Mouse (Mus musculus) hindbrain, embryonic 10.5 days (tissue): ENCODE results near the gene Mdn1. TPM values are rescaled to one million over a fixed set of nuclear protein-coding genes. Genes with fewer than 3 reads are reported as not detected.

Experiments
- DNase-seq: peaks from one replicate; pipeline ENCODE4 v3.0.0-alpha.2; 2017; ENCODE audit warnings: low spot score
- H3K27ac ChIP-seq: fragments of 300-500 bp; sonication (generic); 2 replicates; pipeline ENCODE4 v1.5.1; 2016; ENCODE audit warnings: mild to moderate bottlenecking, moderate library complexity
- H3K27me3 ChIP-seq: fragments of 300-500 bp; sonication (generic); 2 replicates; pipeline ENCODE4 v1.6.1; 2016; ENCODE audit warnings: mild to moderate bottlenecking; ENCODE audit not compliant: poor library complexity, insufficient read depth, severe bottlenecking
- H3K36me3 ChIP-seq: fragments of 300-500 bp; sonication (generic); 2 replicates; pipeline ENCODE4 v1.6.1; 2016; ENCODE audit warnings: mild to moderate bottlenecking, moderate library complexity
- H3K4me1 ChIP-seq: fragments of 300-500 bp; sonication (generic); replicated peaks from 2 replicates; pipeline ENCODE4 v1.6.1; 2016; ENCODE audit warnings: mild to moderate bottlenecking
- H3K4me3 ChIP-seq: fragments of 300-500 bp; sonication (generic); 2 replicates; pipeline ENCODE4 v1.5.1; 2016; ENCODE audit warnings: mild to moderate bottlenecking, moderate library complexity
- H3K9me3 ChIP-seq: fragments of 300-500 bp; sonication (generic); 2 replicates; pipeline ENCODE4 v1.6.1; 2016; ENCODE audit warnings: mild to moderate bottlenecking, moderate library complexity
- WGBS: fragments of 180-500 bp; shearing (Covaris S2); methylation state at CpG from one replicate; pipeline ENCODE4 v1.1.7; 2016; 5-methylcytosine and 5-hydroxymethylcytosine counted together
- polyA plus RNA-seq: library from polyadenylated mRNA; unstranded; fragments of >200 nt; fragmentation: Nextera tagmentation; extraction: Ambion mirVana; gene quantifications from 2 replicates; pipeline ENCODE4 v1.2.1, GENCODE M21; 2016

The Mdn1 gene
- polyA plus RNA-seq, 1 experiment from 2014 or later: 15.0 TPM

- Histone ChIP-seq H3K9me3 (0 out of 2 replicates have a peak, but pooled peaks cover 3% of the 10 kb centered on the region), H3K27me3 (no peaks in the 10 kb centered on the region), H3K27ac (peak within 1 kb of the TSS; percentile 99), H3K4me1 (peaks cover 11% of the 10 kb centered on the region), H3K36me3 (peaks cover 30% of the 10 kb centered on the region), H3K4me3 (peak within 1 kb of the TSS; percentile 90)
- WGBS: under 1% methylated on average over 53 of the region's 53 CpGs
- DNase-seq: peak; percentile 89
These were observed 143.2 kb downstream of the Mdn1 start, which contains the start of gene Lyrm2 for GRCm38 (mm10) chr4:32799966-32800576. Lyrm2 (plus strand) TSS chr4:32800253.

GRCm38 (mm10) chr4:32800577-32801170 is 143.8 kb downstream of the Mdn1 start:
- H3K9me3 ChIP-seq: 0 out of 2 replicates have a peak, but pooled peaks cover 3% of the 10 kb centered on the region
- WGBS: 14% methylated on average over 9 of the region's 9 CpGs
- no peak for DNase-seq
- peaks cover 11% of the 10 kb centered on the region for H3K4me1 ChIP-seq
- H3K4me3 ChIP-seq: peak overlapping the region; percentile 90
- no peaks in the 10 kb centered on the region for H3K27me3 ChIP-seq
- peaks cover 36% of the 10 kb centered on the region for H3K36me3 ChIP-seq
- peak overlapping the region; percentile 99 for H3K27ac ChIP-seq

- no peaks in the 10 kb centered on the region for H3K27me3 ChIP-seq
- H3K4me3 ChIP-seq: no peak overlapping the region
- H3K27ac ChIP-seq: no peak overlapping the region
- WGBS: 67% methylated on average over 5 of the region's 5 CpGs
- no peaks in the 10 kb centered on the region for H3K4me1 ChIP-seq
- peaks cover 96% of the 10 kb centered on the region for H3K36me3 ChIP-seq
- no peak for DNase-seq
- no peaks in the 10 kb centered on the region for H3K9me3 ChIP-seq
These were observed 160.6 kb downstream of the Mdn1 start for GRCm38 (mm10) chr4:32817478-32817877.

- no peak for DNase-seq
- WGBS: 94% methylated on average over 3 of the region's 3 CpGs
- no peak overlapping the region for H3K27ac ChIP-seq
- H3K27me3 ChIP-seq: no peaks in the 10 kb centered on the region
- no peaks in the 10 kb centered on the region for H3K4me1 ChIP-seq
- no peak overlapping the region for H3K4me3 ChIP-seq
- peaks cover 80% of the 10 kb centered on the region for H3K36me3 ChIP-seq
- H3K9me3 ChIP-seq: no peaks in the 10 kb centered on the region
These were observed 163.8 kb downstream of the Mdn1 start for GRCm38 (mm10) chr4:32820676-32821075.

GRCm38 (mm10) chr4:32824254-32824653 is 167.3 kb downstream of the Mdn1 start:
- Histone ChIP-seq H3K36me3 (peaks cover 62% of the 10 kb centered on the region), H3K4me3 (no peak overlapping the region), H3K9me3 (no peaks in the 10 kb centered on the region), H3K4me1 (peaks cover 18% of the 10 kb centered on the region), H3K27me3 (no peaks in the 10 kb centered on the region), H3K27ac (no peak overlapping the region)
- 63% methylated on average over 8 of the region's 8 CpGs for WGBS
- no peak for DNase-seq

Other genes with a start within 250 kb of the Mdn1 start
- 0.14 TPM in 1 of 2 replicates, not detected in the other for gene Gja10, start 54.4 kb upstream of the Mdn1 start, polyA plus RNA-seq
- gene Casp8ap2, start 41.7 kb upstream of the Mdn1 start, polyA plus RNA-seq: 43.2 and 77.1 TPM in 2 replicates
- 115 and 142 TPM in 2 replicates for gene Lyrm2, start 143.1 kb downstream of the Mdn1 start, polyA plus RNA-seq